Mouse (Mus musculus) limb, embryonic 15.5 days (tissue): ENCODE results near the gene Nek7. TPM values are rescaled to one million over a fixed set of nuclear protein-coding genes. Genes with fewer than 3 reads are reported as not detected.

Experiments used
- ATAC-seq: fragments of 200-750 bp; cut with Nextera tagmentation; 2 replicates; pipeline ENCODE4 v1.8.0; 2017; ENCODE audit warnings: low read depth, moderate TSS enrichment; ENCODE audit not compliant: insufficient number of reproducible peaks, low FRiP score, low TSS enrichment
- H3K27ac ChIP-seq: fragments of 300-500 bp; sonication (generic); 2 replicates; pipeline ENCODE4 v1.5.1; 2015; ENCODE audit warnings: moderate library complexity, mild to moderate bottlenecking, inconsistent platforms
- H3K27me3 ChIP-seq: fragments of 300-500 bp; sonication (generic); 2 replicates; pipeline ENCODE4 v1.6.1; 2015; ENCODE audit warnings: inconsistent platforms
- H3K36me3 ChIP-seq: fragments of 300-500 bp; sonication (generic); 2 replicates; pipeline ENCODE4 v1.6.1; 2015; ENCODE audit warnings: inconsistent platforms
- H3K4me1 ChIP-seq: fragments of 300-500 bp; sonication (generic); 2 replicates; pipeline ENCODE4 v1.6.1; 2015; ENCODE audit warnings: inconsistent platforms
- H3K4me2 ChIP-seq: fragments of 300-500 bp; sonication (generic); 2 replicates; pipeline ENCODE4 v1.6.1; 2015; ENCODE audit warnings: mild to moderate bottlenecking, inconsistent platforms
- H3K4me3 ChIP-seq: fragments of 300-500 bp; sonication (generic); 2 replicates; pipeline ENCODE4 v1.5.1; 2015; ENCODE audit warnings: mild to moderate bottlenecking, inconsistent platforms
- H3K9ac ChIP-seq: fragments of 300-500 bp; sonication (generic); 2 replicates; pipeline ENCODE4 v1.6.1; 2015; ENCODE audit warnings: inconsistent platforms
- H3K9me3 ChIP-seq: fragments of 300-500 bp; sonication (generic); 2 replicates; pipeline ENCODE4 v1.6.1; 2016; ENCODE audit warnings: inconsistent platforms
- WGBS: fragments of 180-500 bp; shearing (Covaris S2); methylation state at CpG from one replicate; pipeline ENCODE4 v1.1.7; 2015; 5-methylcytosine and 5-hydroxymethylcytosine counted together
- polyA plus RNA-seq: library from polyadenylated mRNA; unstranded; fragments of >200 nt; fragmentation: Nextera tagmentation; extraction: Ambion mirVana; gene quantifications from 2 replicates; pipeline ENCODE4 v1.2.1, GENCODE M21; 2015

Gene Nek7
- polyA plus RNA-seq, 1 experiment from 2014 or later = 36.5 TPM

- Histone ChIP-seq H3K9me3 (no peaks in the 10 kb centered on the region), H3K4me1 (no peaks in the 10 kb centered on the region), H3K9ac (no peak overlapping the region), H3K4me3 (no peak overlapping the region), H3K36me3 (no peaks in the 10 kb centered on the region), H3K4me2 (no peak overlapping the region), H3K27me3 (no peaks in the 10 kb centered on the region), H3K27ac (no peak overlapping the region)
- no peak for ATAC-seq
- 32% methylated on average over 10 of the region's 10 CpGs for WGBS
These were observed 119.8 kb downstream of the Nek7 start for GRCm38 (mm10) chr1:138500155-138500554.

DNA sequence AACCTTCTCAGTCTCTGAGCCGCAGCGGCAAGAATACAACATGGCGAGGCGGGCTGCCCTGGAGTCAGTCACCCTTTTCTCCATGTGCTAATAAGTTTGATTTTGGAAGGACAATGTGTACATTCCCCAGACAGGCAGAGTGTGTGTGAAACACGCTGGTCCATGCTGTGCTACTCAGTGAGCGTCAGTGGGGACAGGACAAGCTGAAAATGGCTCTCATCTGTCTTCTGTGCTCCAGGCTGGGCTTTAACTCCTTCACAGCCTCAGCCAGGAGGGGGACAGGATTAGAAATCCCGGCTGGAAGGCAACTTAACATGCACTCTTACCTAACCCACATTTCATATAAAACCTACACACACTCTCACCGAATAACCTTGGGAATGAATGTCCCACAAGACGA, 120.5 kb downstream of the Nek7 start:
- WGBS = 54% methylated on average over 9 of the region's 9 CpGs
- H3K9ac ChIP-seq = no peak overlapping the region
- H3K27ac ChIP-seq = no peak overlapping the region
- no peaks in the 10 kb centered on the region for H3K9me3 ChIP-seq
- no peak overlapping the region for H3K4me3 ChIP-seq
- no peaks in the 10 kb centered on the region for H3K36me3 ChIP-seq
- ATAC-seq = no peak
- no peaks in the 10 kb centered on the region for H3K27me3 ChIP-seq
- no peak overlapping the region for H3K4me2 ChIP-seq
- no peaks in the 10 kb centered on the region for H3K4me1 ChIP-seq

DNA sequence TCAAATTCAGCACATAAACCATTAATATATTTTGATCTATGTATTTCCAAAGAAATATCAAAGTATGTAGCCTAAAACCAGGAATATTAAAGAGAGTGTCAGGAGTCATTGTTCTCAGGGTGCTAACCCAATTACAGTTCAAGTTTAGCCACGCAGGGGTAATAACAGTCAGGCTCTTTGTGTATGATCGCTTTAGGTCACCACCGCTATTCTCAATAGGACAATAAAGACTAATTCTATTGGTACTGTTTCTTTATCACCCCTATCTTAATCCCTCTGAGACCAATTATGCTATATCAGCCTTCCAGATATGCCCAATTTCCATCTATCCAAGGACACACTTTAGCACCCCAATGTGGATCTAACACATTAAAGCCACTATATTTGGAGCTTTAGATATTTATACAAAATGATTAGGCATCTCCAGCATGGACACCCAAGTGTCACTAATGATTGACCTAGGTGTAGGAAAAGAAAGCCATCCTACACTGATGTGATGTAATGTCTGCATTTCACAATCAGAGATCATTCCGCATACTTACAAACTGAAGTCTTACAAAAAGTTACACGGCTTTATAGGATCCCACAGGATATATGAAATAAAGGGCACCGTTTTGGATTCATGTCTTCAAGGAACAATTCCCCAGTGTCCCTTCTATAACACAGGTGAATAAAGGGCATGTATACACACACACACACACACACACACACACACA, 128.4 kb downstream of the Nek7 start:
- H3K27ac ChIP-seq = no peak overlapping the region
- 71% methylated on average over 6 of the region's 6 CpGs for WGBS

GRCm38 (mm10) chr1:138487569-138487968, 132.4 kb downstream of the Nek7 start:
- H3K4me2 ChIP-seq = no peak overlapping the region
- H3K36me3 ChIP-seq = peaks cover 12% of the 10 kb centered on the region
- no peaks in the 10 kb centered on the region for H3K27me3 ChIP-seq
- ATAC-seq = no peak
- no peak overlapping the region for H3K4me3 ChIP-seq
- 84% methylated on average over 5 of the region's 5 CpGs for WGBS
- H3K4me1 ChIP-seq = no peaks in the 10 kb centered on the region
- H3K9me3 ChIP-seq = no peaks in the 10 kb centered on the region
- no peak overlapping the region for H3K9ac ChIP-seq
- H3K27ac ChIP-seq = no peak overlapping the region

More for the DNA sequence above, 128.4 kb downstream of the Nek7 start:
- ATAC-seq = no peak
- Histone ChIP-seq H3K9me3 (no peaks in the 10 kb centered on the region), H3K4me2 (no peak overlapping the region), H3K9ac (no peak overlapping the region), H3K4me3 (no peak overlapping the region), H3K36me3 (peaks cover 4% of the 10 kb centered on the region; the same call in 1 of the 2 replicates), H3K27me3 (no peaks in the 10 kb centered on the region), H3K4me1 (no peaks in the 10 kb centered on the region)

DNA sequence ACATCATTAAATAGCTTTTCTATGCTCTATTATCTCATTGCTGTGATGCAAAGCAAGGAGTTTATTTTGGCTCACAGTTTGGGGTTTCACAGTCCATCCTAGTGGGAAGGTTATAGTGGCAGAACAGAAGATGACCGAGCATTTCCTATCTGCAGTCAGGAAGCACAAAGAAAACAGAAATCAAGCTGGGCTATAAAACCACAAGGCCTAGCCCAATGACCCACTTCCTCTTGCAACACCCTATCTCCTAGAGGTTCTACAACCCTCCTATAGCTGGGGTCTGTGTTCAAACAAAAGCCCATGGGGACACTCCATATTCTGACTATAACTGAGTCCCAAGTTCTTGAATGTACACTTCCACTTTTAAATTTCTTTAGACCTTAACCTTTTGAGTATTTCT, 139.2 kb downstream of the Nek7 start:
- no peaks in the 10 kb centered on the region for H3K27me3 ChIP-seq
- no peak overlapping the region for H3K27ac ChIP-seq
- no peak overlapping the region for H3K4me2 ChIP-seq
- no peak overlapping the region for H3K9ac ChIP-seq
- peaks cover 7% of the 10 kb centered on the region for H3K36me3 ChIP-seq
- H3K9me3 ChIP-seq = 0 out of 2 replicates have a peak, but pooled peaks cover 3% of the 10 kb centered on the region
- no peaks in the 10 kb centered on the region for H3K4me1 ChIP-seq
- 86% methylated on average over 1 of the region's 1 CpGs for WGBS
- no peak overlapping the region for H3K4me3 ChIP-seq
- ATAC-seq = no peak

DNA sequence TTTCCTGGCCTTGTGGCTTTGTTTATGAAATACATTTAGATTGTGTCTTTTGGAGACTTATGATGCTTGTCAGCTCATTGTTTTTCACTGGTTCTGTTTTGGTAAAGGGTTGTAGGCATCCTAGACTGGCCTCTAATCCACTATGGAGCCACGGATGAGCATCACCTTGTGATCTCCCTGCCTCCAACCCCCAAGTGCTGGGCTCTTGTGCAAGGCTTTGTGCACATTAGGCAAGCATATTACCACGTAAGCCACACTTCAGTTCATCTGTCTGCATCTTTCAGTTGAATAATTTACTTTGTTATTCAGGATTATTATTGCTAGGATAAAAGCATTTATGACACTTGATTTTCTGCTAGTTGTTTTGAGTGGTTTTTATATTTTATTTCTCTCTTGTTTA, 154.6 kb downstream of the Nek7 start:
- no peak for ATAC-seq
- no peaks in the 10 kb centered on the region for H3K27me3 ChIP-seq
- no peaks in the 10 kb centered on the region for H3K9me3 ChIP-seq
- H3K4me1 ChIP-seq = no peaks in the 10 kb centered on the region
- WGBS = 75% methylated on average over 2 of the region's 2 CpGs
- no peak overlapping the region for H3K27ac ChIP-seq
- no peak overlapping the region for H3K9ac ChIP-seq
- no peak overlapping the region for H3K4me3 ChIP-seq
- no peaks in the 10 kb centered on the region for H3K36me3 ChIP-seq
- no peak overlapping the region for H3K4me2 ChIP-seq

- H3K4me2 ChIP-seq = no peak overlapping the region
- no peaks in the 10 kb centered on the region for H3K9me3 ChIP-seq
- no peak for ATAC-seq
- H3K9ac ChIP-seq = no peak overlapping the region
- no peaks in the 10 kb centered on the region for H3K27me3 ChIP-seq
- H3K4me3 ChIP-seq = no peak overlapping the region
- no peak overlapping the region for H3K27ac ChIP-seq
- no peaks in the 10 kb centered on the region for H3K36me3 ChIP-seq
- no peaks in the 10 kb centered on the region for H3K4me1 ChIP-seq
- WGBS = 76% methylated on average over 3 of the region's 3 CpGs
These were observed 158.5 kb downstream of the Nek7 start for GRCm38 (mm10) chr1:138461425-138461824.

- Histone ChIP-seq H3K27ac (no peak overlapping the region), H3K9me3 (no peaks in the 10 kb centered on the region), H3K4me1 (no peaks in the 10 kb centered on the region), H3K9ac (no peak overlapping the region), H3K36me3 (no peaks in the 10 kb centered on the region), H3K4me2 (no peak overlapping the region), H3K27me3 (no peaks in the 10 kb centered on the region), H3K4me3 (no peak overlapping the region)
- WGBS = 63% methylated on average over 2 of the region's 2 CpGs
- no peak for ATAC-seq
These were observed 170.5 kb downstream of the Nek7 start for GRCm38 (mm10) chr1:138449476-138449851.

DNA sequence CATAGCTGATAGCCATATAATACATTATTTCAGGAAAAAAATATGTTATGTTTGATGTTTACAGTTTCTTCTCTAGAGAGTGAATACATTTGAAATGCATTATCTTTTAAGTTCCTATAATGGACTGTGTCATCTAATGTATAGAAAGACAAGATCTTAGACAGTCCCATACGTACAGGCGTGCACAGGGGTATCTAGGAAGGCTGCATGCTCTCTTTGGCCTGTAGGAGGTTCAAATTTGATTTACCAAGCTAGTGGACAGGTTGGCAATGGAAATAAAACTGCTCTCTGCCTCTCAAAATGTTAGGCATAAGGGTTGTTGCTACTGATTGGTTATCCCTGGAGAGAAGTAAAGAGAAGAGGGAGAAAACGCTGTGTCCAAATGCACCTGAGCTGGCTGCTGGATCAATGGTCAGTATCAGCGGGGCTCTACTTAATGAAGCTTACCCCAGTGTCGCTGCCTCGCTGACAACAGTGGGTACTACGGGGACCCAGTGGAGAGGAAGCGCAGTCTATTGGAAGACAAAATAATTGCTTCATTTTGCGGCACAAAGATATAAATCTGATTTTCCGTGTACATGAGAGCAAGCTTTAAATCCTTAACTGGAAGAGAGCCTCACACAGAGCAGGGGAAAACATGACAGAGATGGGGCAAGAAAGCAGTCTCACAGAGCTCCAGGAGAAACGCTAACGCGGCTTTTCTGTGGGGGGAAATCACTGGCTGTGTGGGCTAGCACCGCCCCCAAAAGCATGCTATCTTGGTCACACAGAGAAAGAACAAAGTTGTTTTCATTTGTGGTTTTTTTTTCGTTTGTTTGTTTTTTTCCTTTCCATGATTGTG, 171.1 kb downstream of the Nek7 start:
- no peak overlapping the region for H3K27ac ChIP-seq
- no peaks in the 10 kb centered on the region for H3K27me3 ChIP-seq
- WGBS = 56% methylated on average over 15 of the region's 15 CpGs
- ATAC-seq = no peak
- H3K4me3 ChIP-seq = no peak overlapping the region
- H3K9me3 ChIP-seq = no peaks in the 10 kb centered on the region
- no peak overlapping the region for H3K4me2 ChIP-seq
- H3K4me1 ChIP-seq = no peaks in the 10 kb centered on the region
- no peaks in the 10 kb centered on the region for H3K36me3 ChIP-seq
- no peak overlapping the region for H3K9ac ChIP-seq

- Histone ChIP-seq H3K27ac (no peak overlapping the region), H3K4me3 (no peak overlapping the region), H3K27me3 (no peaks in the 10 kb centered on the region), H3K4me1 (no peaks in the 10 kb centered on the region), H3K36me3 (no peaks in the 10 kb centered on the region), H3K9ac (no peak overlapping the region), H3K4me2 (no peak overlapping the region), H3K9me3 (no peaks in the 10 kb centered on the region)
- ATAC-seq = no peak
- 70% methylated on average over 1 of the region's 1 CpGs for WGBS
These were observed 173.1 kb downstream of the Nek7 start for GRCm38 (mm10) chr1:138446846-138447245.
